Mouse (Mus musculus) kidney, adult 2 months (tissue): ENCODE results near the gene Nolc1.

ENCODE experiments used
- CTCF ChIP-seq: fragments of 200-500 bp; conservative IDR thresholded peaks from 2 replicates; pipeline ENCODE4 v1.5.1; 2011; ENCODE audit warnings: low read depth, mild to moderate bottlenecking, control low read depth, low read length, moderate library complexity, mixed read lengths; ENCODE audit not compliant: insufficient read depth, insufficient read length
- POLR2A ChIP-seq: fragments of 200-500 bp; IDR thresholded peaks from one replicate; pipeline ENCODE4 v1.6.1; 2011; ENCODE audit warnings: low read depth, low read length, control low read depth

DNA sequence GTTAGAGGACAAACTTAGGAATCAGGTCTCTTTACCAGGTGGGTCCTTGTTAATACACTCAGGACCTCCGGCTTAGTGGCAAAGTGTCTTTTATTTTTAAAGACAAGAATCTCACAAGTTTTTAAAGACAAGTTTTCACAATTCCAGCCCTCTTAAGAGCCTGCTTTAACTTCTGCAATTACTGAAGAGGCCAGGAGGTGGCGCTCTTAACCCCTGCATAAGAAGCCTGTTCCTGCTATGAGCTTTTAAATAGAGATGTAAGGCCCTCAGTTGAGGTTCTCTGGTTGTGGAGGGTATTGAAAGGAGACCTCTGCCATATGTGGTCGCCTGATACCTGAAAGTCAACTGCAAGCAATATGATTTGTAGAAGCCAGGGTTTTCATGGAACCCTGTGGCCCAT lies 10.7 kb downstream of the Nolc1 start:
- TF ChIP-seq CTCF (peak; percentile 50), POLR2A (no peak)
